ENCODE assay signal across 13 mouse cellular contexts in genomic region chr10:60787303-60788074, GRCm38 (mm10). TPM values are rescaled to one million over a fixed set of nuclear protein-coding genes. Genes with fewer than 3 reads are reported as not detected.
DNase-seq lines count a peak whose midpoint lies in the region; ATAC-seq and TF ChIP-seq lines count a peak whose summit lies in the region.
"Had no signal": no experiment of that assay in that cellular context is flagged by ENCODE, and none has a peak within 500 bp of the region (broad histone marks: within the 10 kb centered on the region; RNA-seq: fewer than 3 reads in every experiment).

No protein-coding gene starts in this region.

- peak; percentile 86 for ATAC-seq in hindbrain, embryonic 16.5 days

- no peaks in the 10 kb centered on the region for H3K4me1 ChIP-seq in hindbrain, embryonic 16.5 days (ENCODE audit: control insufficient read depth, insufficient read depth, low read depth, low read length)

- H3K27ac ChIP-seq in layer of hippocampus, adult 2 months: peak overlapping the region; percentile 21; the same call in 1 of the 2 replicates
- H3K27ac ChIP-seq in hindbrain, embryonic 16.5 days (ENCODE audit: low read depth, low read length): no peak overlapping the region
- H3K27ac ChIP-seq: liver, embryonic 14.5 days had no signal

- H3K36me3 ChIP-seq in hindbrain, embryonic 16.5 days (ENCODE audit: control insufficient read depth, insufficient read depth, low read length): no peaks in the 10 kb centered on the region

- intact Hi-C loops in left cerebral cortex, postnatal 10 days (cut with DNase I): no loop called here

- WGBS in hindbrain, embryonic 16.5 days: 39% methylated on average over 16 of the region's 16 CpGs

- no peak overlapping the region for H3K4me2 ChIP-seq in hindbrain, embryonic 16.5 days (ENCODE audit: low read length)

- H3K9me3 ChIP-seq in hindbrain, embryonic 16.5 days (ENCODE audit: control insufficient read depth, low read length): no peaks in the 10 kb centered on the region

- DNase-seq in cerebellum, adult 9-10 months: peak; percentile 29
- no peak for DNase-seq in cerebellum, postnatal 4 days (ENCODE audit: low spot score in 2 of 2)
- no peak for DNase-seq in layer of hippocampus, adult 2 months (ENCODE audit: low spot score in 2 of 2)
- no peak for DNase-seq in layer of hippocampus, postnatal 36 days
- peak; percentile 53 to 54 for DNase-seq in cerebellum, postnatal 14 days
- DNase-seq in MN1 (ENCODE audit: low spot score): no peak
- no peak for DNase-seq in left cerebral cortex, postnatal 10 days (ENCODE audit: extremely low spot score in 1 of 2, low spot score in 2 of 2)
- DNase-seq: heart, postnatal 4 days; thymus, postnatal 25 days had no signal

- H3K9ac ChIP-seq in hindbrain, embryonic 16.5 days (ENCODE audit: low read depth, low read length): no peak overlapping the region; the same call in 1 of the 2 replicates
- H3K9ac ChIP-seq: liver, embryonic 14.5 days had no signal

- H3K27me3 ChIP-seq in hindbrain, embryonic 16.5 days (replicated peaks; ENCODE audit: control insufficient read depth, insufficient read depth, low read length): peaks cover 3% of the 10 kb centered on the region; the same call in 1 of the 2 replicates

- H3K4me3 ChIP-seq in layer of hippocampus, adult 2 months: no peak overlapping the region
- no peak overlapping the region for H3K4me3 ChIP-seq in hindbrain, embryonic 16.5 days (ENCODE audit: low read length)
- H3K4me3 ChIP-seq: erythroblast, embryonic 14.5 days had no signal

- TF ChIP-seq CTCF in layer of hippocampus, adult 2 months (conservative IDR thresholded peaks at IDR 0.05): no peak

RNA-seq across cellular contexts. Expression of gene Slc29a3, which starts 34.9 kb away (rescaled TPM):
- 10 to 100 TPM; 14.6 to 18.3 TPM for total RNA-seq in layer of hippocampus, adult 2 months (2021)
- total RNA-seq in layer of hippocampus, postnatal 36 days (2021): 10 to 100 TPM; 14.2 to 17.7 TPM
- 10.5 and 11.1 TPM in 2 replicates for polyA plus RNA-seq in hindbrain, embryonic 16.5 days (2015; fragmentation: Nextera tagmentation; extraction: Ambion mirVana)
- 10 to 100 TPM; 16.5 to 16.9 TPM for total RNA-seq in left cerebral cortex, postnatal 10 days (2021)

RNA-seq across cellular contexts. Expression of gene Unc5b, which starts 43.9 kb away (rescaled TPM):
- 10 to 100 TPM; 10.7 to 11.2 TPM for total RNA-seq in layer of hippocampus, adult 2 months (2021)
- total RNA-seq in layer of hippocampus, postnatal 36 days (2021): 10 to 100 TPM; 14.0 to 14.1 TPM
- polyA plus RNA-seq in hindbrain, embryonic 16.5 days (2015; fragmentation: Nextera tagmentation; extraction: Ambion mirVana): 2.6 and 3.1 TPM in 2 replicates
- total RNA-seq in left cerebral cortex, postnatal 10 days (2021): 1 to 10 TPM; 7.6 to 8.3 TPM
- total RNA-seq: megakaryocyte progenitor cell, adult 5-6 weeks had no signal
- polyA plus RNA-seq: erythroblast, embryonic 14.5 days had no signal

Comparison
In these comparisons a context has a peak if more than half of its experiments do, and no peak if none do; other contexts are left out.
1. DNase-seq: peak in cerebellum, adult 9-10 months (single experiment) and cerebellum, postnatal 14 days (2 of 2); none in cerebellum, postnatal 4 days (0 of 2), layer of hippocampus, adult 2 months (0 of 2), layer of hippocampus, postnatal 36 days (0 of 2), MN1 (single experiment) and left cerebral cortex, postnatal 10 days (0 of 2).